Mouse (Mus musculus): ENCODE measurements around the gene Plscr1.

DNA sequence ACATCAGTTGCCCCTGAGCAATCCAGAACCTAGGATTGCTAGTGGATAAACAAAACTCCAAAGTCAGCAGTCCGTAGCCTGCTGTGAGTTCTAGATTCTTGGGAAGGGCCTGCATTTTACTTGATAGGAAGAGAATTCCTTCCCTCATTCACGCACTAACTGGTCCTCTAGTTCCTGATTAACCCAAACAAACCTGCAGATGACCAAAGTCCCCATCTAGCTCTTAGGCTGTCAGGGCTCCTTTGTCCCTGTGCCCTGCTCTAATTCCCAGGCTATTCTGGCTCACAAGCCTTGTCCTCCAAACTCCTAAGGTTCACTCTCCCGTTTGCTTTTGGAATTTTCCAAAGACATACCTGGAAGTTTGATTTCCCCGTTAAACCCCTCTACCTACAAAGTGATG, 23.1 kb downstream of the Plscr1 start:
- no peak for TF ChIP-seq CTCF (IDR thresholded peaks at IDR 0.05; ENCODE audit: borderline replicate concordance, control insufficient read depth, extremely low read depth, insufficient read depth, low read length, poor library complexity)
- no peak for TF ChIP-seq POLR2A (IDR thresholded peaks at IDR 0.05; ENCODE audit: control insufficient read depth, extremely low read depth, insufficient read depth, low read length, poor library complexity)
